Mouse (Mus musculus) ES-Bruce4 (cell line): ENCODE measurements around the gene Zfp174. TPM values are rescaled to one million over a fixed set of nuclear protein-coding genes. Genes with fewer than 3 reads are reported as not detected.

ENCODE experiments used
- H3K27ac ChIP-seq: 2 replicates; pipeline ENCODE4 v1.5.1; 2012; ENCODE audit warnings: low read length, inconsistent platforms; ENCODE audit not compliant: insufficient read depth
- H3K27me3 ChIP-seq: 2 replicates; pipeline ENCODE4 v1.6.1; 2012; ENCODE audit warnings: mild to moderate bottlenecking, low read length, inconsistent platforms; ENCODE audit not compliant: control insufficient read depth, poor library complexity, insufficient read depth, severe bottlenecking
- H3K36me3 ChIP-seq: 2 replicates; pipeline ENCODE4 v1.6.1; 2012; ENCODE audit warnings: inconsistent platforms, mild to moderate bottlenecking, low read length, moderate library complexity; ENCODE audit not compliant: control insufficient read depth, poor library complexity, insufficient read depth, severe bottlenecking
- H3K4me1 ChIP-seq: one replicate; pipeline ENCODE4 v1.8.1; 2011; ENCODE audit warnings: low read length; ENCODE audit not compliant: control insufficient read depth, insufficient read depth
- H3K4me3 ChIP-seq: 2 replicates; pipeline ENCODE4 v1.5.1; 2011; ENCODE audit warnings: low read depth, mild to moderate bottlenecking, low read length
- H3K9ac ChIP-seq: 2 replicates; pipeline ENCODE4 v1.6.1; 2012; ENCODE audit warnings: low read depth, mild to moderate bottlenecking, inconsistent platforms; ENCODE audit not compliant: poor library complexity, severe bottlenecking
- H3K9me3 ChIP-seq: replicated peaks from 2 replicates; pipeline ENCODE4 v1.6.1; 2012; ENCODE audit warnings: mild to moderate bottlenecking, low read length, inconsistent platforms; ENCODE audit not compliant: control insufficient read depth, poor library complexity, insufficient read depth, severe bottlenecking
- CTCF ChIP-seq: IDR thresholded peaks from one replicate; pipeline ENCODE4 v1.8.1; 2011; ENCODE audit warnings: low read depth, low read length
- EP300 ChIP-seq: IDR thresholded peaks from 2 replicates; pipeline ENCODE4 v1.6.1; 2011; ENCODE audit warnings: low read depth, low read length; ENCODE audit not compliant: insufficient read depth
- POLR2A ChIP-seq: IDR thresholded peaks from one replicate; pipeline ENCODE4 v1.8.1; 2011; ENCODE audit warnings: low read length; ENCODE audit not compliant: insufficient read depth
- polyA plus RNA-seq: library from polyadenylated mRNA; stranded (reverse); fragments of >200 nt; gene quantifications from 2 replicates; pipeline ENCODE4 v1.2.4, GENCODE M21; 2011; ENCODE audit warnings: low read depth; ENCODE audit not compliant: missing spikeins, insufficient read depth, insufficient read length

Zfp174 gene
- polyA plus RNA-seq, 1 experiment = 1.4 TPM

GRCm38 (mm10) chr16:3891621-3892295 lies 44.7 kb downstream of the Zfp174 start:
- Histone ChIP-seq H3K27me3 (no peaks in the 10 kb centered on the region), H3K9ac (no peak overlapping the region), H3K27ac (no peak overlapping the region), H3K4me1 (peaks cover 2% of the 10 kb centered on the region), H3K4me3 (no peak overlapping the region), H3K9me3 (no peaks in the 10 kb centered on the region), H3K36me3 (no peaks in the 10 kb centered on the region)
- TF ChIP-seq EP300 (no peak), CTCF (no peak), POLR2A (no peak)

GRCm38 (mm10) chr16:3893739-3894138 lies 46.7 kb downstream of the Zfp174 start:
- H3K4me3 ChIP-seq = no peak overlapping the region
- TF ChIP-seq CTCF (no peak), EP300 (no peak), POLR2A (no peak)
- no peak overlapping the region for H3K27ac ChIP-seq
- no peaks in the 10 kb centered on the region for H3K27me3 ChIP-seq
- H3K9ac ChIP-seq = no peak overlapping the region
- H3K36me3 ChIP-seq = peaks cover 5% of the 10 kb centered on the region; the same call in 1 of the 2 replicates
- H3K9me3 ChIP-seq = no peaks in the 10 kb centered on the region
- H3K4me1 ChIP-seq = peaks cover 2% of the 10 kb centered on the region

GRCm38 (mm10) chr16:3895173-3895792 lies 48.2 kb downstream of the Zfp174 start:
- Histone ChIP-seq H3K9ac (0 out of 2 replicates have a peak overlapping the region, but pooled peaks have one; percentile 29), H3K4me3 (0 out of 2 replicates have a peak overlapping the region, but pooled peaks have one; percentile 3), H3K9me3 (no peaks in the 10 kb centered on the region), H3K4me1 (no peaks in the 10 kb centered on the region), H3K36me3 (peaks cover 13% of the 10 kb centered on the region), H3K27me3 (no peaks in the 10 kb centered on the region), H3K27ac (peak overlapping the region; percentile 46; the same call in 1 of the 2 replicates)
- TF ChIP-seq POLR2A (no peak), CTCF (no peak), EP300 (no peak)

- Histone ChIP-seq H3K9ac (no peak overlapping the region), H3K9me3 (no peaks in the 10 kb centered on the region), H3K4me3 (no peak overlapping the region), H3K36me3 (peaks cover 17% of the 10 kb centered on the region), H3K4me1 (no peaks in the 10 kb centered on the region), H3K27me3 (no peaks in the 10 kb centered on the region), H3K27ac (no peak overlapping the region)
- TF ChIP-seq POLR2A (no peak), EP300 (no peak), CTCF (no peak)
Observed at GRCm38 (mm10) chr16:3896046-3896445, 49.0 kb downstream of the Zfp174 start.

- peaks cover 18% of the 10 kb centered on the region for H3K36me3 ChIP-seq
- no peaks in the 10 kb centered on the region for H3K4me1 ChIP-seq
- no peaks in the 10 kb centered on the region for H3K9me3 ChIP-seq
- no peak overlapping the region for H3K4me3 ChIP-seq
- no peak overlapping the region for H3K9ac ChIP-seq
- TF ChIP-seq POLR2A (no peak), EP300 (no peak), CTCF (no peak)
- no peaks in the 10 kb centered on the region for H3K27me3 ChIP-seq
- H3K27ac ChIP-seq = no peak overlapping the region
Observed at GRCm38 (mm10) chr16:3896553-3896952, 49.5 kb downstream of the Zfp174 start.

DNA sequence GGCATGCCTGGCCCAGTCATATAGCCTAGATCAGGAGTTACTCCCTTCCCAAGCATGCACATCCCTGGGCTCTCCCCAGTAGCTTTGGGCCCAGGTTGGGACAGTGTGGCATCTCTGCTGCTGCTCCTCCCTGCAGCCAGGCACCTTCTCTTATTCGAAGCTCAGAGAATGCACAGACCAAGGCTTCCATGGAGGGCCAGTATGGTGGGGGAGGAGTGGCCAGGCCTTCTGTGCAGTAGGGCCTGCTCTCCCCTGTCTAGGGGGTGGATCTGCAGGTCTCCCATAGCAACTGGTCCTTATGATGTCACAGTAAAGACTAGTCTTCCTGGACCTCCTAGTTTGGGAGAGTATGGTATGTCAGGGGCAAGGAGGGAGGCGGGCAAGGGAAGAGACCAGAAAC lies 60.4 kb downstream of the Zfp174 start:
- Histone ChIP-seq H3K9ac (no peak overlapping the region), H3K27me3 (no peaks in the 10 kb centered on the region), H3K27ac (no peak overlapping the region), H3K9me3 (no peaks in the 10 kb centered on the region), H3K36me3 (0 out of 2 replicates have a peak, but pooled peaks cover 2% of the 10 kb centered on the region), H3K4me3 (no peak overlapping the region), H3K4me1 (no peaks in the 10 kb centered on the region)
- TF ChIP-seq EP300 = no peak
- no peak for TF ChIP-seq CTCF
- no peak for TF ChIP-seq POLR2A

Other genes starting within 250 kb of the Zfp174 start
- gene Mefv, start 129.2 kb upstream of the Zfp174 start, polyA plus RNA-seq = not detected in 2 replicates
- gene Zfp263, start 103.2 kb upstream of the Zfp174 start, polyA plus RNA-seq = 25.2 and 25.6 TPM in 2 replicates
- gene Olfr15, start 16.4 kb upstream of the Zfp174 start, polyA plus RNA-seq = not detected in 2 replicates
- gene Naa60, start 25.1 kb downstream of the Zfp174 start, polyA plus RNA-seq = 37.2 and 41.4 TPM in 2 replicates
- 6.4 and 6.9 TPM in 2 replicates for gene Zfp597, start 37.3 kb downstream of the Zfp174 start, polyA plus RNA-seq
- not detected in 2 replicates for gene Gm20695, start 37.4 kb downstream of the Zfp174 start, polyA plus RNA-seq
- 1.6 and 2.7 TPM in 2 replicates for gene 1700037C18Rik, start 61.4 kb downstream of the Zfp174 start, polyA plus RNA-seq
- gene Cluap1, start 61.5 kb downstream of the Zfp174 start, polyA plus RNA-seq = 17.3 and 18.4 TPM in 2 replicates
- gene Nlrc3, start 129.4 kb downstream of the Zfp174 start, polyA plus RNA-seq = 0.49 and 0.84 TPM in 2 replicates
- 33.5 and 39.5 TPM in 2 replicates for gene Slx4, start 156.5 kb downstream of the Zfp174 start, polyA plus RNA-seq
- gene Dnase1, start 189.7 kb downstream of the Zfp174 start, polyA plus RNA-seq = not detected in 2 replicates
- 104 and 105 TPM in 2 replicates for gene Trap1, start 230.6 kb downstream of the Zfp174 start, polyA plus RNA-seq